Mouse (Mus musculus): ENCODE measurements around the gene Arhgap11a. TPM values are rescaled to one million over a fixed set of nuclear protein-coding genes. Genes with fewer than 3 reads are reported as not detected.

Gene Arhgap11a
- total RNA-seq (2021), result 1 to 10 TPM; 2.6 to 3.1 TPM
- long read RNA-seq, experiment 1, full-length matches to known transcripts, result 3 of 4 reads
- long read RNA-seq, experiment 1, partial matches to known transcripts, result 0 of 4 reads
- long read RNA-seq, experiment 1, other reads (novel, unspliced or antisense), result 1 of 4 reads
- long read RNA-seq, experiment 2, full-length matches to known transcripts, result 1 of 2 reads
- long read RNA-seq, experiment 2, partial matches to known transcripts, result 0 of 2 reads
- long read RNA-seq, experiment 2, other reads (novel, unspliced or antisense), result 1 of 2 reads

GRCm38 (mm10) chr2:113848245-113849121 lies at the start of gene Arhgap11a:
Gene Arhgap11a (minus strand): TSS chr2:113848661.
- DNase-seq (ENCODE audit: low spot score in 2 of 2), result peak; percentile 92 to 96
- intact Hi-C loops (cut with DNase I), result no loop called here

DNA sequence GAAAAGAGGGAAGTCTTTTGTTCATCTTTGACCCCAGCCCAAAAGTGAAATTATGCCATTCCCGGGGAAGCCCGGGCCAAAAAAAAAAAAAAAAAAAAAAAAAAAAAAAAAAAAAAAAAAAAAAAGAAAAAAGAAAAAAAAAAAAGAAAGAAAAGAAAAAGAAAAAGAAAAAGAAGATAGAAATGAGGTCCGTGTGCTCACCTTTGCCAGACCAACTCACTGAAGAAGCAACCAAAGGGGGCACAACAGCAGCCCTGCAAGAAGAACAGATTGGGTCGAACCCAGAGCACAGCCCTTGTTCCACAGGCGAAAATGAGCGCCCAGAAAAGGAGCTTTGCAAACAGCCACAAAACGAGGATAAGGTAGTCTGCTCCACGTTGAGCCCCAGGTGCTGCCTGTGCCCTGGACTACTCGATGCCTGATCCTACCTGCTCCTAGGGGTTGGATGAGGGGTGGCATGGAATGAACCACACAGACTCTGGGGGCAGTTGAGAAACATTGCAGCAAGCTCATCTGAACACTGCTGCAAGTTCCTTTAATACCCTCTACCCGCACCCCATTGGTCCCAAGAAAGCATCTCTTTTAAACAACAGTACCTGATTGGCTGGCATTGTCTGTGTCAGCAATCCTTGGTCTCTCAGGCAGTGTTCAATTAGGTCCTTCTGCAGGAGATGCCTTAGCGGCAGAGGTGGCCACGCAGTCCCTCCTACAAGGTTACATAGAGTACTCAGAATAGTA lies 45.1 kb upstream of the Arhgap11a start:
- no peak for DNase-seq (ENCODE audit: low spot score in 2 of 2)
- intact Hi-C loops (cut with DNase I), result no loop called here

DNA sequence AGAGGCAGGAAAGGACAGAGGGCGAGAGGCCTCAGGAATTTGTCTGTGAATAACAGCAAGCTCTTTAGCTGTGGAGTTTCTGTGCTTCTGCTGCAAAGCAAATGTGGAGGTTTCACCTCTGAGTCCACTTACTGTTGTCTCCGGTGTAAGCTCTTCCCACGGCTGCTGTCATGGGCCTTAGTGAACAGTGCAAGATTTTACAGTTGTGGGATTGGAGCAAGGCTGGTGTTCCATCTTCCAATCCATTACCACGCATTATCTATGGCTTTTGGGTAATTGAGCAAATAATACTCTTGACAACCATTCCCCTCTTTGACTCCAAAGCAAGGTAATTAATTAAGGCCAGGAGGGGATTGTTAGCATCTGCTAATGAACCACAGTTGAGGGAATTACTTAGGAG lies 38.7 kb upstream of the Arhgap11a start:
- intact Hi-C loops (cut with DNase I), result no loop called here
- DNase-seq (ENCODE audit: low spot score in 2 of 2), result no peak

GRCm38 (mm10) chr2:113886061-113886460 lies 37.6 kb upstream of the Arhgap11a start:
- intact Hi-C loops (cut with DNase I), result no loop called here

DNA sequence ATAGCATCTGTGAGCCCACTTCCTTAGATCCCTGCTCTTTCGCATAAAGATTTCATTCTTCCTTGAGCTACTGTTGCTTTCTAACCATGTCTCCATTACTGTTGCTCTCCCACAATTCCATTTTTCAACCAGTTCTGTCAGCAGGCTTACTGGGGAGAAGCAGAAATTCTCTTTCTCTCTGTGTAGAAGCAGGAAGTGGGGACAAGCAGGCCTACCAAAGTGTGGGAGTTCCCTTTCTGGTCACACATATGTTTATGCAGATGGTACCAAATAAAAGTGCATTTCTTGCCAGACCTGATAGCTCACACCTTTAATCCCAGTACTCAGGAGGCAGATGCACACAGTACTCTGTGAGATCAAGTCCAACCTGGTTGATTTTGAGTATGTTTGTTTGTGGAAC lies 21.7 kb upstream of the Arhgap11a start:
- DNase-seq (ENCODE audit: low spot score in 2 of 2), result no peak
- intact Hi-C loops (cut with DNase I), result no loop called here

More at GRCm38 (mm10) chr2:113886061-113886460, 37.6 kb upstream of the Arhgap11a start:
- peak in 1 of 2 experiments; percentile 3 for DNase-seq (ENCODE audit: low spot score in 2 of 2)

DNA sequence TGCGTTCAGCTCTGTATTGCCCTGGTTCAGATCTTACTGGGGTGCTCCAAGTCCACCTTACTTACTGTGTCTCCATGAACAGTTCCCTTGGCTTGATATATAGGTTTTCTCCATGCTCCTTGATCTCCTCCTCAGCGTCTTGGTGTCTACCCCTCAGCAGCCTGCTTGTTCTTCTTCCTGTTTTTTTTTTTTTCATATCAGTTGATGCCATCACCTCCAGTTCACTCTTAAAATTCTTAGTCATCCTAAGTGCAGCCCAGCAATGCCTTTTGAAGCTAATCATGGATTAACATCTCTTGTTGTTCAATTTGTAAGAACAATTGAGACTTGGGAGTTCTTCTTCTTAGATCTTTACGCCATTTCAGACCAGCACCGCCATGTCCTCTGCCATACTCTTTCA lies 19.9 kb upstream of the Arhgap11a start:
- no peak for DNase-seq (ENCODE audit: low spot score in 2 of 2)
- intact Hi-C loops (cut with DNase I), result loop anchor here (5.0 kb wide), 1 partner anchor 229 kb away; no protein-coding TSS in a partner anchor

DNA sequence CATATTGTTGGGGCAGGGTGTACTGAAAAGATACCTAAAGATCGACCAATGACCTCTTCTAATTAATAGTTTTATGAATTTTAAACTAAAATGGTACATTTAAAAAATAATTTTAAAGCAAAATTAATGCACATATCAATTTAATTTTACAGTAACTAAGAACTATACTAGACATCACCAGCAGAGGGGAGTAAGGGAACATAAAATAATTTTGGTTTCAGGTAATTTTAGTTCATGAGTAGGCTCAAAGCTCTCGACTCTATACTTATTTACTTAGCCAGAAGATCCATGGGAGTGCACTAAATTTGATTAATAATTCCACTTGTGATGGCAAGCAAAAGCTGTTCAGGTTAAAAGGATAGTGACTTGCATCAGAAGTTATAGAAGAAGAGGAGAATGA lies 17.7 kb upstream of the Arhgap11a start:
- intact Hi-C loops (cut with DNase I), result loop anchor here (2.0 to 5.0 kb wide), 2 partner anchors 231 to 279 kb away; no protein-coding TSS in a partner anchor
- DNase-seq (ENCODE audit: low spot score in 2 of 2), result peak in 1 of 2 experiments; percentile 33

GRCm38 (mm10) chr2:113849141-113849540 lies 680 bp upstream of the Arhgap11a start:
- intact Hi-C loops (cut with DNase I), result no loop called here
- peak in 1 of 2 experiments; percentile 61 for DNase-seq (ENCODE audit: low spot score in 2 of 2)

DNA sequence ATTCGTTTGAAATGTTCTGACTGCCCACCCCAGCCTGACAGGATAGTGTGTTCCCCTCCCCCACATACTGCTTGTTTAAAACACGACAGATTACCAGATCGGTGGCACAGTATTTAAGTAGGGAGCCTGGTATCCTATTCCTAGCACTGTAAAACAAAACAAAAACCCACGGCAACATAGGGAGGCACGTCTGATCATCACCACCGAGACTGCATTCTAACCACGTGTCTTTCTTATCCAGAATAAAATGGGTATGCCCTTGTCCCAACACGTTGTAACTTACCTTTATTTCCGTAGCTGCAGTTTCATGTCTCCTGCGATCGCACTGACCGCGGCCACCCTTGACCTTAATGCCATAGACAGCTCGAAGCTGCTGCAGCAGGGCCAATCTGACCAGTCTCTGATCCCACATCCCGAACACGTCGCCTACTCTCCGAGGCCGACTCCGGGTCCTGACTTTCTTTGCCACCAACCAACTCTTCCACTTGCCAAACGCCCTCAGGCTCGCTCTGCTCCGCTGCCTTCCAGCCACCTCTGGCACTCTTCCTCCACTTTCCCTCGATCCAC lies 700 bp downstream of the Arhgap11a start:
- DNase-seq (ENCODE audit: low spot score in 2 of 2), result no peak
- intact Hi-C loops (cut with DNase I), result no loop called here

DNA sequence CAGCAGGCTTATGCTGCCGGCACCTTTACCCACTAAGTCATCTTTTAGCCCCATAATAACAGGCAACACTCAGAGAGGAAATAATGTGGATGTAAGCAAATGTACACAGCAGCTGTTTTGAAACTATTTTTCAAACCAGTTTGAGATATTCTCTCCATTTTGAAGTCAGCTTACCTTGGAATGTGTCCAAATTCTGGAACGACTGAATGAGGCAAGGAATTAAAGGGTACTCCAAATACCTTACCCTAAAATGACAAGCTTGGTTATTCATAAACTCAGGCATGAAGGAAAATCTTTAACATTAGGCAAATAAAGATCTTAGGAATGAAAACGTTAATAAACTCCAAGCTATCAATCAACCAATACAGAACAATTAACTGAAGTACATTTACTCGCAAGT lies 3.4 kb downstream of the Arhgap11a start:
- intact Hi-C loops (cut with DNase I), result no loop called here
- no peak for DNase-seq (ENCODE audit: low spot score in 2 of 2)

DNA sequence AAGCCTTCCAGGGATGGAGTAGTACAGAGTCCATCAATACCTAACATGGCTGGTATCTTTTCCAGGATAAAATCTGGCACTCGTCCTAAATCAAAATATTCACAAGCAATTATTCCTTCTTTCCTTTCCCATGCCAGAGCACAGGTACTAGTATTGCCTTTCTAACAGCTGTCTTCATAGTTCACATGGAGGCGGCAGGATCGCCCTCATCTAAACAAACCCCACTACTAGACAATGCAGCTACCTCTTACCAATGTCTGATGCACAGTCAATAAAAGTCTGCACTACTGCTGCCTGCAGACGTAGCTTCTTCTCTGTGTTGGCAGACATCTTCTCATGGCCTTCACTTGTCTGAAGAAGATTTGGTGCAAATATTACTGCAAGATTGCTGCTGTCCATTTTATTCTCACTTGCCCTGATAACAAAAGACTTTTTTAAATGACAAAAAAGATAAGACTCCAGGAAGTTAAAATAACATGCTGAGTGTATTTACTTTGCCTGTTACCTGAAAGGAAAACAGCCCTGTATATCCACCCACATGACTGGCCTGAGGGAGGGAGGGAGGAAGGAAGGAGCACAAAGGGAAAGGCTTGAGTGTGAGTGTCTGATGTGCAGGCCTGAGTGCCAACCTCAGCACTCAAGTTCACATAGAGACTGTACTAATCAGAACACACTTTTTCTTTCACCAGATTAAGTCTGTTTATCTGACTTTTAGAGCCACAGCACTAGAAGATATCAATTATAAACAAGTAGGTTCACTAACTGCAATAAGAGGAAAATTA lies 6.6 kb downstream of the Arhgap11a start:
- intact Hi-C loops (cut with DNase I), result no loop called here
- DNase-seq (ENCODE audit: low spot score in 2 of 2), result no peak

DNA sequence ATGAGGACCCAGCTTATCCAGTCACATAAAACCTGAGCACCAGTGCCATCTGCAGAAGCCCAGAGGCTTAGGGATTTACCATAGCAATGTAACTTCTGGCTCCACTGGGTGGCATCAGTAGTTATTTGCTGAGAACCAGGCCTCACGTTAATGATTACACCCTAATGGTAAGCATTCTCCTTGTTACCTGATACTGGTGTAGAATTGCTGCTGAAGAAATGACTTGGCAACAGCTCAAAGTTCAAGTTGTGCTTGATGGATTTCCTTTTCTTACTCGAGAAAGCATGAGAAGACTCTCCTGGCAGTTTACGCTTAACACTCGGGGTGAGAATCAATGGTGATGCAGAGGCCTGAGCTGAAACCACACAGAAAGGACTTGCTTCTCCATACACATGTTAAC lies 9.0 kb downstream of the Arhgap11a start:
- intact Hi-C loops (cut with DNase I), result no loop called here
- DNase-seq (ENCODE audit: low spot score in 2 of 2), result no peak

DNA sequence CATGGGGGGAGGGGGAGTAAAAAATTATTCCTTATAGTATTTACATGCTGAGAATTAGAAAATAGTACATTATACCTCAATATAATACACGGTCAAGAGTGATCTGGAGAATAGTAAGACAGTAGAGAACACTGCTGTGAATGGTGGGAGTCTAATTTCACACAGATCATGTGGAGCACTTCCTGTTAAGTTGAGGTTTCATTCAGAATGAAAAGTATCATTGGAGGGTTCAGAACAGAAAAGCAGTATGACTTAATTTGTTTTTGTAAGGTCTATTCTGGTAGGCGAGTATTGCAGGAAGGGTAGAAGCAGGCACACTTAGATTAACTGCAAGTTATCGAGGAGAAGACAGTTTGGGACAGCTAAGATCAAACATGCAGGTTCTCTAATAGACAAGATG lies 13.2 kb downstream of the Arhgap11a start:
- DNase-seq (ENCODE audit: low spot score in 2 of 2), result no peak
- intact Hi-C loops (cut with DNase I), result no loop called here

- intact Hi-C loops (cut with DNase I), result no loop called here
Measured at GRCm38 (mm10) chr2:113828943-113829882, 19.2 kb downstream of the Arhgap11a start, which contains the start of gene Scg5. Gene Scg5 (minus strand): TSS chr2:113829121.

GRCm38 (mm10) chr2:113828086-113828942 lies 20.1 kb downstream of the Arhgap11a start:
- DNase-seq (ENCODE audit: low spot score in 2 of 2), result peak in 1 of 2 experiments; percentile 54
- intact Hi-C loops (cut with DNase I), result no loop called here

More at GRCm38 (mm10) chr2:113828943-113829882, 19.2 kb downstream of the Arhgap11a start, which contains the start of gene Scg5:
- DNase-seq (ENCODE audit: low spot score in 2 of 2), result peak; percentile 86 to 90

DNA sequence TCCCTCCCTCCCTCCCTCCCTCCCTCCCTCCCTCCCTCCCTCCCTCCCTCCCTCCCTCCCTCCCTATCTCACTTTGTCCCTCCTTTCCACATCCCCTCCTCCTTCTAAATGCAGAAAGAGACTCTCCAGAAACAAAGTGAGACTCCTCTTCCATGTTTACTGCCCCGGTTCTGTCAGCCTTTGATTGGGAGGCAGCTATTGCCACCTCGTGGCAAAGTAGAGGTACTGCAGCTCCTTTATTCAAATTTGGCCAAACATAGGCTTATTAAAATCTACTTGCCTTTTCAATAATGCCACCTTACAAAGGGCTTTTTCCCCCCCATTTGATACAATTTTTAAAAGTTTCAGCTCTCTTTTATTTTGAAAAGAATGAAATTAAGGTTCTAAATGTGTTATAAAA lies 24.6 kb downstream of the Arhgap11a start:
- peak; percentile 57 to 71 for DNase-seq (ENCODE audit: low spot score in 2 of 2)
- intact Hi-C loops (cut with DNase I), result loop anchor here (5.0 kb wide), 2 partner anchors 287 to 332 kb away; no protein-coding TSS in a partner anchor
